Mouse (Mus musculus) stomach, embryonic 16.5 days (tissue): ENCODE results near the gene Ppp6r2. TPM values are rescaled to one million over a fixed set of nuclear protein-coding genes. Genes with fewer than 3 reads are reported as not detected.

Experiments used
- ATAC-seq: fragments of 200-750 bp; cut with Nextera tagmentation; 2 replicates; pipeline ENCODE4 v1.8.0; 2017; ENCODE audit warnings: moderate number of reproducible peaks, moderate TSS enrichment; ENCODE audit not compliant: insufficient read depth, low FRiP score
- H3K27ac ChIP-seq: fragments of 300-500 bp; sonication (generic); 2 replicates; pipeline ENCODE4 v1.5.1; 2014; ENCODE audit warnings: low read length
- H3K27me3 ChIP-seq: fragments of 300-500 bp; sonication (generic); 2 replicates; pipeline ENCODE4 v1.6.1; 2014; ENCODE audit warnings: low read length, control low read depth, mixed read lengths; ENCODE audit not compliant: control insufficient read depth, insufficient read depth
- H3K36me3 ChIP-seq: fragments of 300-500 bp; sonication (generic); 2 replicates; pipeline ENCODE4 v1.6.1; 2014; ENCODE audit warnings: low read length; ENCODE audit not compliant: control insufficient read depth, insufficient read depth
- H3K4me1 ChIP-seq: fragments of 300-500 bp; sonication (generic); 2 replicates; pipeline ENCODE4 v1.6.1; 2014; ENCODE audit warnings: low read length, control low read depth, mixed read lengths; ENCODE audit not compliant: control insufficient read depth, insufficient read depth
- H3K4me2 ChIP-seq: fragments of 300-500 bp; sonication (generic); 2 replicates; pipeline ENCODE4 v1.6.1; 2014; ENCODE audit warnings: low read depth, low read length, mixed read lengths
- H3K4me3 ChIP-seq: fragments of 300-500 bp; sonication (generic); replicated peaks from 2 replicates; pipeline ENCODE4 v1.5.1; 2014; ENCODE audit warnings: mild to moderate bottlenecking, low read length
- H3K9ac ChIP-seq: fragments of 300-500 bp; sonication (generic); 2 replicates; pipeline ENCODE4 v1.6.1; 2014; ENCODE audit warnings: low read length
- H3K9me3 ChIP-seq: fragments of 300-500 bp; sonication (generic); replicated peaks from 2 replicates; pipeline ENCODE4 v1.6.1; 2016; ENCODE audit warnings: low read length, control low read depth; ENCODE audit not compliant: control insufficient read depth
- WGBS: fragments of 180-500 bp; shearing (Covaris S2); extraction: QIAGEN DNeasy Blood & Tissue Kit; methylation state at CpG from one replicate; pipeline ENCODE4 v1.1.7; 2014; 5-methylcytosine and 5-hydroxymethylcytosine counted together
- polyA plus RNA-seq: library from polyadenylated mRNA; unstranded; fragments of >200 nt; fragmentation: Nextera tagmentation; extraction: Ambion mirVana; gene quantifications from 2 replicates; pipeline ENCODE4 v1.2.1, GENCODE M21; 2015

Gene Ppp6r2
- polyA plus RNA-seq, 1 experiment from 2014 or later = 24.4 TPM

DNA sequence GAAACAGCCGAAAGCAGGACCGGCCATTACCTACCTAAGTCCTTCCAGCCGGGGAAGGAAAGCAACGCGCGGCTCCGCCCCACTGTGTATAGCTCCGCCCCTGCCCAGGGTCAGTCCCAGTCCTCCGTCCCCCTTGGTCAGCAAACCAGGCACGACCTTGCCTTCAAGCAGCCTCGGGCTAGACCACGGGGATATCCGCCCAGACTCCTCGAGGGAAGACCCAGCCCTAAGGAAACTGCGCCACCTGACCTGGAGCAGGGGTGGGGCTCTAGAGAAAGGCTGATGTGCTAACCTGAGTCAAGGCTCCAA is 37.5 kb upstream of the Ppp6r2 start:
- Histone ChIP-seq H3K4me2 (peak overlapping the region; percentile 99), H3K9me3 (no peaks in the 10 kb centered on the region), H3K4me3 (peak overlapping the region; percentile 62), H3K27ac (peak overlapping the region; percentile 54), H3K9ac (peak overlapping the region; percentile 82), H3K36me3 (no peaks in the 10 kb centered on the region), H3K27me3 (no peaks in the 10 kb centered on the region), H3K4me1 (peaks cover 85% of the 10 kb centered on the region)
- ATAC-seq = peak; percentile 52
- WGBS = 3% methylated on average over 15 of the region's 15 CpGs

DNA sequence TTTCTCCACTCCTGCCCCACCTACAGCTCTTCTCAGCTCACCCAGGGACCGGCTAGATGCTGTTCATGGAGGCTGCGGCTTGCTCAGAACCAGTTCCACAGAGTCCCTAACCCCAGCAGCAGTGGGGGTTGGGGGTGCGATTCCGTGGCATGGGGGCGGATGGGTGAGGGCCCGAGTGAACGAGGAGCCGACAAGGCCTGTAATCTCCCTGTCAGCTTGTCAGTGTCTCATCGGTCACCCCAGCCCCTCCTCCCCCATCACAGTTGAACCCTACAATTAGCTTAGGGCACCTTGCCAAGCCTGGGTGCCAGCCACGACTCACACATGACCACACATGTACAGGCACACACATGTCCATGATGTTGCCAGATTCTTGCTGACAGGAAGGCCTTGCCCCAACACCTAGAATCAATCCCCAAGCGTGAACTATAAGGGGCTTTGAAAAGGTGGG is 36.4 kb upstream of the Ppp6r2 start:
- Histone ChIP-seq H3K36me3 (no peaks in the 10 kb centered on the region), H3K27ac (peak overlapping the region; percentile 54), H3K27me3 (no peaks in the 10 kb centered on the region), H3K4me2 (peak overlapping the region; percentile 99; the same call in 1 of the 2 replicates), H3K4me1 (peaks cover 76% of the 10 kb centered on the region), H3K4me3 (no peak overlapping the region), H3K9ac (peak overlapping the region; percentile 53; the same call in 1 of the 2 replicates), H3K9me3 (no peaks in the 10 kb centered on the region)
- 54% methylated on average over 11 of the region's 11 CpGs for WGBS
- no peak for ATAC-seq

DNA sequence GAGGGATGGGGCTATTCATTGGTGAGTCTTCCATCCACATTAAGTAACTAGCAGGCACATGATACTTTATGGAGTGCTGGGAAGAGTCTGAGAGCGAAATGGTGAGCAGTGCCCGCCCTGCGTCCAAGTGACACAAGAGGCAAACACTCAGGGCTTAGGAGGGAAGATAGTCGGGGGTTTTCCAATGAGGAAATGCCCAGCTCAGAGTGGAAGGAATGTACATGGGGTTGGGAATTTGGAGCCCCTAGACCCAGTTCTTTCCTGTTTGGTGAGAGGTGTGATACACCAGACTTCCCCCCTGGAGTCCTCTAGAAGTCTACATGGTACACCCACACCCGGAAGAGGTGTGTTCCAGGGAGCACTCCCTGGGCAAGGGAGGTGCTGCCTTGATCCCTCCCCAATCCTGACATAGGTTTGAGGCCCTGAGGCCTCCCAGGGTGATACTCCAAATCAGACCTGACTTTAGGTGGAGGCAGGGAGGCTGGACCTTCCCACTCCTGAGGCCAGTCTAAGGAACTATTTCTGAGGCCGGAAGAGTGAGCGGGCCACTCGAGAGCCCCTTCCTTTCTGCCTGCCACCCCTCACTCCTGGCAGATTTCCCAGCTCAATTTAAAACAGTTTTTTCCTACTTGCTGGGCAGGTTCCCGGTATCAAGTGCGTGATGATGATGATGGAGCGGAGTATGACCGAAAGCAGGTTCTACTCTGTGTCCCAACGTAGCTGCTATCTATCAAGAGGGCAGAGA is 35.8 kb upstream of the Ppp6r2 start:
- ATAC-seq = no peak
- Histone ChIP-seq H3K4me3 (no peak overlapping the region), H3K9me3 (no peaks in the 10 kb centered on the region), H3K36me3 (no peaks in the 10 kb centered on the region), H3K4me2 (peak overlapping the region; percentile 90; the same call in 1 of the 2 replicates), H3K4me1 (peaks cover 70% of the 10 kb centered on the region), H3K27ac (peak overlapping the region; percentile 54), H3K9ac (0 out of 2 replicates have a peak overlapping the region, but pooled peaks have one; percentile 22), H3K27me3 (no peaks in the 10 kb centered on the region)
- 61% methylated on average over 13 of the region's 13 CpGs for WGBS

DNA sequence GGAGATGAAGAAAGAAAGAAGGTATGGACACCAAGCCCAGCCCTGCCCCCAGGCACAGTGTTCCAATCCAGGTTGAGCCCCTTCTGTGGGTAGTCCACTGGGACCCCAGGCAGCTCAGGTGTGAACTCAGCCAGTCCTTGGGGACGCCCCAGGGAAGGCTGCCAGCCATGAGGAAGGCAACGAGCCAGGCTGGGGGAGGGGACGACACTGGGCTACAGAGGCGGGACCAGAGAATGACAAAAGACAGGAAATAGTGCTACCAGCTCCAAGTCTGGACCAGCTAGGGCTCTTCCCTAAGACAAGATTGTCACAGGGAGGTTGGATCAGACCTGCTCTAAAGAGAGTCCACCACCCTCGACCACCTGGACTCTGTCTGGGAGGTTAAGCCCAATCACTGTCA is 34.2 kb upstream of the Ppp6r2 start:
- no peaks in the 10 kb centered on the region for H3K36me3 ChIP-seq
- H3K9me3 ChIP-seq = no peaks in the 10 kb centered on the region
- peak overlapping the region; percentile 19; the same call in 1 of the 2 replicates for H3K4me3 ChIP-seq
- H3K27ac ChIP-seq = peak overlapping the region; percentile 97
- no peaks in the 10 kb centered on the region for H3K27me3 ChIP-seq
- peak overlapping the region; percentile 63 for H3K9ac ChIP-seq
- peaks cover 72% of the 10 kb centered on the region for H3K4me1 ChIP-seq
- ATAC-seq = no peak
- 8% methylated on average over 5 of the region's 5 CpGs for WGBS
- H3K4me2 ChIP-seq = peak overlapping the region; percentile 90

DNA sequence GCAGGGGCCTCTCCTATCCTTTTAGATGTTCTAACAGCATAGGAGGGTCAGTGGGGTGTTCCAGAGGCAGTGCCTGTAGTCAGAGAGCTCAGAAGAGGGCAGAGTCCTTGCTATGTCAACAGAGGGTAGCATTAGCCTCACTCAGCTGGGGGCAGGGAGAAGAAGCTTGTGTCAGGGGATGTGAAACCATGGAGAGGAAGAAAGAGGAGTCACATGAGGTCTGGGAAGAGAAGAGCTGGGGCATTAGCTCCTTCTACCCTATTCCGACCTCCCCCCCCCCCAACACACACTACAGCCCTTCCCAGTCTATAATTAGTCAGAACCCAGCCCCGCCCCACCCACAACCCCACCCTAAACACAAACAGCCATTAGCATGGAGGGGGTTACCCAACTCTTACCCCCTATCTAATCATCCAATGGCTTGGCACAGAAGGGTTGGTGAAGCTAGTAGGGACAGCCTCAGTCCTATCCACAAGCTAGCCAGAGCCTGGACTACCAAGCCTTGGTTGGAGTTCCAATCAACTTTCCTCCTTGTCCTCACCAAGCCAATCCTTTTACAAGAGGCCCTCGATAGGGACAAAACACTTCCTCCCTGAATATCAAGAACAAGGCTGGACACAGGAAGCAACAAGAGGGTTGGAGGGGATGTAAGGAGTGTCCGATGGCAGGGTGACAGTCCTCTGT is 33.6 kb upstream of the Ppp6r2 start:
- Histone ChIP-seq H3K9ac (peak overlapping the region; percentile 86), H3K4me3 (peak overlapping the region; percentile 74), H3K4me2 (peak overlapping the region; percentile 90), H3K27ac (peak overlapping the region; percentile 97), H3K27me3 (no peaks in the 10 kb centered on the region), H3K4me1 (peaks cover 72% of the 10 kb centered on the region), H3K36me3 (no peaks in the 10 kb centered on the region), H3K9me3 (no peaks in the 10 kb centered on the region)
- peak; percentile 4; the same call in 1 of the 2 replicates for ATAC-seq
- WGBS = 46% methylated on average over 4 of the region's 4 CpGs

DNA sequence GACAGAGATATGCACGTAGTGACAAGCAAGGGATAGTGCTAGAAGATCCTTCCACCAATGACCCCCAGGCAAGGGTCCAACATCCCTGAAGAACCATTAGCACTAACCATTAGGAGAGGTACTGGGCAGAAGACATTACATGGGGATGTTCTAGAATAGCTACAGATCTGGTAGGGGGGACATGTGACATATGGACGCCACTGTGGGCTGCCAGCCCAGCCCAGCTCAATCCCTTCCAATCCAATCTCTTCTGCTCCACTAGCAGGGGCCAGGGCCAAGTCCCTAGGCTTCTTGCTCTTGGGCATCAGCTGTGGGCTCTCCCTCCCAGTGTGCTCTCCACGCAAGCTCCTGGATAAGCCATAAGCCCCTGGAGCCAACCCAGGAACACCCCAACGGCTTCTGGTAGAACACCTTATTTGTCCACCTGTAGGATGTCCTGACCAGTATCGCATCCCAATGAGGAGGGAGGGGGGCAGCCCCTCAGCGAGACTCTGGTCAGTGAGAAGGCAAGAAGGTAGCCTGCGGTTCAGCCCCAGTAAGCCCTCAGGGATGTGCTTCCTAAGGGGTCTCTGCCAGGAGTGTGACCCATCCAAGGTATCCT is 33.0 kb upstream of the Ppp6r2 start:
- no peaks in the 10 kb centered on the region for H3K9me3 ChIP-seq
- peak overlapping the region; percentile 90 for H3K4me2 ChIP-seq
- peak overlapping the region; percentile 74 for H3K4me3 ChIP-seq
- H3K4me1 ChIP-seq = peaks cover 72% of the 10 kb centered on the region
- H3K36me3 ChIP-seq = no peaks in the 10 kb centered on the region
- no peaks in the 10 kb centered on the region for H3K27me3 ChIP-seq
- peak overlapping the region; percentile 97 for H3K27ac ChIP-seq
- peak overlapping the region; percentile 86 for H3K9ac ChIP-seq
- 63% methylated on average over 7 of the region's 7 CpGs for WGBS
- ATAC-seq = no peak

DNA sequence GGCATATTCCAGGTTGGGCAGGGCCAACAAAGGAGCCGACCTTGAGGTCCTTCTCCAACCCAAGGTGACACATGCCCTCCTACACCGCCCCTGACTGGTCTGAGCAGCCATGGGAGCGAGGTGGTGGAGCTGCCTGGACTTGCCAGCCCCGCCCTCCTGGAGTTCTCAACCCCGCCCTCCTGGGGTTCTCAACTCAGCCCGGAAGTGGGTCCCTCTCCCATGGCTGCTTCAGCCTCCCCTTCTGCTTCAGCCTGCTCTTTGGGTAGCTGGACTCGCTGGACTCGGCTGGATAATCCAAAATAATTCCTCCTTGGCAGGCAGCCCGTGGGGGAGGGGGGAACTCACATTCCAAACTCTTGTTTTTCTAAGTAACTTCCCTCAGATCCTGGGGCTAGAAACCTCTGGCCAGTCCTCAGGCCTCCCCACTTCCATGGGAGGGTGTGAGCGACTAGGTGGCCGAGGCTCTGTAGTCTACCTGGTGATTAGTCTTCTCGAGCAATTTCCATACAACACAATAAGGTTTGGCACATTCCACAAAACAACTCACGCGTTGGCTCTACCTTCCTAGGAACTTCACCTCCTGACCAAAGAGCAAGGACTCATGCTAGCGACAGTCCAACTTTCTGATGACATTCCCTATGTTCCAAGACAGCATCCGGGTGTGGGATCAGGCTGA is 32.3 kb upstream of the Ppp6r2 start:
- no peaks in the 10 kb centered on the region for H3K27me3 ChIP-seq
- peaks cover 68% of the 10 kb centered on the region for H3K4me1 ChIP-seq
- H3K36me3 ChIP-seq = no peaks in the 10 kb centered on the region
- H3K27ac ChIP-seq = peak overlapping the region; percentile 97
- no peaks in the 10 kb centered on the region for H3K9me3 ChIP-seq
- peak overlapping the region; percentile 90 for H3K4me2 ChIP-seq
- peak; percentile 82 for ATAC-seq
- peak overlapping the region; percentile 74 for H3K4me3 ChIP-seq
- H3K9ac ChIP-seq = peak overlapping the region; percentile 86
- 2% methylated on average over 16 of the region's 16 CpGs for WGBS

DNA sequence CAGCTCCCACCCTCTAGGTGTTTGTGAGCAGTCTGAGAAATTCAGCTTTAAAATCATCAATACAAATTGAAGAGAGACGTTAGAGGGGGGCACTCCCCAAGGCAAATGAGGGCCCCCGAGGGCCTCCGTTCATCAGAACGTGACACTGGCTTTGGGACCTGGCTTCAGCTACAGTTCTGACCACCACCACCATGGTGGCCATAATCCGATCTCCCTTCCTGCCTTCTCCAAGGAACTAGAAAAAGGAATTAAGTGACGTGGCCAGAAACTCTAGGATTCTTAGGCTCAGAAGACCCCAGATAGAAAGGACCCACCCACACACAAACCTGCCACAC is 31.8 kb upstream of the Ppp6r2 start:
- Histone ChIP-seq H3K36me3 (no peaks in the 10 kb centered on the region), H3K4me2 (peak overlapping the region; percentile 90), H3K4me1 (peaks cover 63% of the 10 kb centered on the region), H3K4me3 (peak overlapping the region; percentile 74), H3K27ac (peak overlapping the region; percentile 97), H3K9me3 (no peaks in the 10 kb centered on the region), H3K27me3 (no peaks in the 10 kb centered on the region), H3K9ac (peak overlapping the region; percentile 86)
- no peak for ATAC-seq
- WGBS = 3% methylated on average over 6 of the region's 6 CpGs
